Mouse (Mus musculus): Measurements from ENCODE around the gene Zbtb41. TPM values are rescaled to one million over a fixed set of nuclear protein-coding genes. Genes with fewer than 3 reads are reported as not detected.

The Zbtb41 gene
- polyA plus RNA-seq, 1 experiment from 2014 or later = 17.3 TPM

DNA sequence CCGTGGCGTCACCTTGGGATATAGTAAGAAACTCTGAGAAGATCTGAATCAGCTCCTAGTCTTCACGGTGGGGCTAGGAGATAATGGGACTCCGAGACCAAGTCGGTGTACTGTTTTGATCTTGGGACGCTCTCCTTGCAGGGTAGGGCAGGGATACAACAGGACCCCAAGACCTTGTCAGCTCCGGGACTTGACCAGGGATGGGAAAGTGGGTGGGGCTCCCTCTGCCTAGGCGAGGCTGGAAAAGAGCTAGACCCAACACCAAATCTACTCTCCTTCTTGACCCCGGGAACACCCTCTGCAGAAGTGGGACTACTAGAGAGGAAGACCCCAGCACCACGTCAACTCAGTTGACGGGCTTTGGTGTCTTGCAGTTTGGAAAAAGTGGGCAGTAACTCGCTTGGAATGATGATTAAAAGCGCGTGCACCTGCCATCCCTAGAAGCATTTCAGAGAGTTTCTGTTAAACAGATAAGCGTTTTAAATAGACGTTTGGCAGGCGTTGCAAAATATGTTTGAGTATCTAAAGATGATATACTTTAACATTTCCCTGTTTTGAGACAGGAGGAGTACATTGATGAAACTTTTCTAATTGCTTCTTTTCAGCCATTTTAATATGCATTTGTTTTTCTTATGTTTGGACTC, 33.3 kb downstream of the Zbtb41 start:
- no peak overlapping the region for H3K27ac ChIP-seq (ENCODE audit: low read length)
- H3K4me2 ChIP-seq (ENCODE audit: low read length) = peak overlapping the region; percentile 93
- WGBS = 3% methylated on average over 17 of the region's 17 CpGs
- H3K9ac ChIP-seq (replicated peaks; ENCODE audit: low read depth, low read length) = peak overlapping the region; percentile 49
- no peaks in the 10 kb centered on the region for H3K36me3 ChIP-seq (ENCODE audit: control insufficient read depth, insufficient read depth)
- H3K4me3 ChIP-seq (replicated peaks; ENCODE audit: low read length) = peak overlapping the region; percentile 72
- H3K27me3 ChIP-seq (replicated peaks; ENCODE audit: control insufficient read depth, insufficient read depth, low read length) = no peaks in the 10 kb centered on the region
- H3K9me3 ChIP-seq (ENCODE audit: control insufficient read depth, low read length) = no peaks in the 10 kb centered on the region
- H3K4me1 ChIP-seq (replicated peaks; ENCODE audit: control insufficient read depth, insufficient read depth, low read length) = peaks cover 13% of the 10 kb centered on the region
- peak; percentile 20 for ATAC-seq

DNA sequence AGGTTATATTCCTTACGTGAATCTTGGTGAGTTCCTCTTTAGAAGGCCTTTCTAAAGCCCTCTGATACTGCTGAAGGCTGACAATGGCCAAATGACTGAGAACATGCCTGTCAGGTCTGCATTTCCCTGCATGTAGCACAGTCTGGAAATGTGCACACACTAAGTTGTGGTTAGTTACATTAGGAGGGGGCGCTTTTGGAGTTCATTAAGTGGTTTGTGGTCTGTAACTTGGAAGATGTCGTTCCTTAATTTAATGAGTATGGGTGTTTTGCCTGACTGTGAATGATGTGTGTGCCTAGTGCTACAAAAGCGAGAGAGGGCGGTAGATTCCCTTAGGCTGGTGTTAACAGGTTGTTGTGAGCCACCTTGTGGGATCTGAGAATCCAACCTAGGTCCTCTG, 38.7 kb downstream of the Zbtb41 start:
- WGBS = 71% methylated on average over 5 of the region's 5 CpGs
- no peaks in the 10 kb centered on the region for H3K27me3 ChIP-seq (replicated peaks; ENCODE audit: control insufficient read depth, insufficient read depth, low read length)
- H3K4me2 ChIP-seq (ENCODE audit: low read length) = no peak overlapping the region

DNA sequence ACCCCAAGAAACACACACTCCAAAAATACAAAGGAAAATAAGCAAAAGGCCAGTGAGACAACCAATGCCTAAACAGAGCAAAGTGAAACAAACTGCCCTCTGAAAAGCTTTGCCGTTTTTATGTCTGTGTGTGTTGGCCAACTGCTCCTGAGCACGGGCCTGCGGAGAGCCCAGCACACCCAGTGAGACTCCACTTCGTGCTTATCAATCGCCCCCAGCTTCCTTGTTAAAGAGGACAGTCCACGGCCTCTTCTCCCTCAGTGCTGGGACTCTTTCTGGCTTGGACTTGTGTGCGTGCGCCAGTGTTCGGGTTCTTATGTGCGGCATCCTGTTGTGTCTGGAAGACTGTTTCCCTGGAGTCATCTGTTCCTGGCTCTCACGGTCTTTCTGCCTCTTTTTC, 43.8 kb downstream of the Zbtb41 start:
- Histone ChIP-seq H3K36me3 (ENCODE audit: control insufficient read depth, insufficient read depth) (no peaks in the 10 kb centered on the region), H3K4me2 (ENCODE audit: low read length) (no peak overlapping the region), H3K27me3 (replicated peaks; ENCODE audit: control insufficient read depth, insufficient read depth, low read length) (no peaks in the 10 kb centered on the region), H3K4me1 (replicated peaks; ENCODE audit: control insufficient read depth, insufficient read depth, low read length) (peaks cover 1% of the 10 kb centered on the region; the same call in 1 of the 2 replicates), H3K9ac (replicated peaks; ENCODE audit: low read depth, low read length) (no peak overlapping the region), H3K9me3 (ENCODE audit: control insufficient read depth, low read length) (no peaks in the 10 kb centered on the region), H3K4me3 (replicated peaks; ENCODE audit: low read length) (no peak overlapping the region), H3K27ac (ENCODE audit: low read length) (no peak overlapping the region)
- WGBS = 92% methylated on average over 11 of the region's 11 CpGs
- no peak for ATAC-seq

More for the DNA sequence above, 38.7 kb downstream of the Zbtb41 start:
- H3K27ac ChIP-seq (ENCODE audit: low read length) = no peak overlapping the region
- no peaks in the 10 kb centered on the region for H3K36me3 ChIP-seq (ENCODE audit: control insufficient read depth, insufficient read depth)
- H3K4me3 ChIP-seq (replicated peaks; ENCODE audit: low read length) = no peak overlapping the region
- peaks cover 7% of the 10 kb centered on the region for H3K4me1 ChIP-seq (replicated peaks; ENCODE audit: control insufficient read depth, insufficient read depth, low read length)
- H3K9ac ChIP-seq (replicated peaks; ENCODE audit: low read depth, low read length) = no peak overlapping the region
- ATAC-seq = no peak
- H3K9me3 ChIP-seq (ENCODE audit: control insufficient read depth, low read length) = no peaks in the 10 kb centered on the region

DNA sequence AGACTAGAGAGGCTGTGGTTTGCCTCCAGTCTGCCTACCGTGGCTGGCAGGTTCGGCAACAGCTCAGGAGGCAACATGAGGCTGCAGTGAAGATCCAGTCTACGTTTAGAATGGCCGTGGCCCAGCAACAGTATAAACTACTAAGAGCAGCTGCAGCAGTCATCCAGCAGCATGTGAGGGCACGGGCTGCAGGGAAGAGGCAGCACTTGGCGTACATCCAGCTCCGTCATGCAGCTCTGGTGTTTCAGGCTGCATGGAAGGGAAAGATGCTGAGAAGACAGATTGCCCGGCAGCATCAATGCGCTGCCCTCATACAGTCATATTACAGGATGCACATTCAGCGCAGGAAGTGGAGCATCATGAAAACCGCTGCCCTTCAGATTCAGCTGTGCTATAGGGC, 56.8 kb downstream of the Zbtb41 start:
- ATAC-seq = peak; percentile 45; the same call in 1 of the 2 replicates
- Histone ChIP-seq H3K36me3 (ENCODE audit: control insufficient read depth, insufficient read depth) (no peaks in the 10 kb centered on the region), H3K27me3 (replicated peaks; ENCODE audit: control insufficient read depth, insufficient read depth, low read length) (no peaks in the 10 kb centered on the region), H3K4me2 (ENCODE audit: low read length) (no peak overlapping the region), H3K27ac (ENCODE audit: low read length) (no peak overlapping the region), H3K4me1 (replicated peaks; ENCODE audit: control insufficient read depth, insufficient read depth, low read length) (no peaks in the 10 kb centered on the region), H3K9me3 (ENCODE audit: control insufficient read depth, low read length) (no peaks in the 10 kb centered on the region), H3K9ac (replicated peaks; ENCODE audit: low read depth, low read length) (no peak overlapping the region), H3K4me3 (replicated peaks; ENCODE audit: low read length) (no peak overlapping the region)
- 81% methylated on average over 11 of the region's 11 CpGs for WGBS

DNA sequence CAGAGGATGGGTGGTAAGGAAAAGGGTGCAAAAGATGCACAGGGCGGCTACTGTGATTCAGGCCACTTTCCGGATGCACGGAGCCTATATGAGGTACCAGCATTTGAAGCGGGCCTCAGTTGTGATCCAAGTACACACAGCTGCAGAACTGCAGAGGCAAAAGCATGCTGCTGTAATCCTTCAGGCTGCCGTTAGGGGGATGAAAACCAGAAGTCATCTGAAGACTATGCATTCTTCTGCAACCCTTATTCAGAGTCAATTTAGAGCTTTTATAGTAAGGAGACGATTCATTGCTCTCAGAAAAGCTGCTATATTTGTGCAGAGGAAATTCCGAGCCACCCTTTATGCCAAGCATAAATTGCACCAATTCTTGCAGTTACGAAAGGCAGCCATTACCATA, 58.2 kb downstream of the Zbtb41 start:
- no peak overlapping the region for H3K4me2 ChIP-seq (ENCODE audit: low read length)
- H3K9me3 ChIP-seq (ENCODE audit: control insufficient read depth, low read length) = no peaks in the 10 kb centered on the region
- no peaks in the 10 kb centered on the region for H3K4me1 ChIP-seq (replicated peaks; ENCODE audit: control insufficient read depth, insufficient read depth, low read length)
- no peak overlapping the region for H3K27ac ChIP-seq (ENCODE audit: low read length)
- ATAC-seq = no peak
- H3K27me3 ChIP-seq (replicated peaks; ENCODE audit: control insufficient read depth, insufficient read depth, low read length) = no peaks in the 10 kb centered on the region
- H3K36me3 ChIP-seq (ENCODE audit: control insufficient read depth, insufficient read depth) = no peaks in the 10 kb centered on the region
- 88% methylated on average over 8 of the region's 8 CpGs for WGBS
- no peak overlapping the region for H3K9ac ChIP-seq (replicated peaks; ENCODE audit: low read depth, low read length)
- no peak overlapping the region for H3K4me3 ChIP-seq (replicated peaks; ENCODE audit: low read length)

DNA sequence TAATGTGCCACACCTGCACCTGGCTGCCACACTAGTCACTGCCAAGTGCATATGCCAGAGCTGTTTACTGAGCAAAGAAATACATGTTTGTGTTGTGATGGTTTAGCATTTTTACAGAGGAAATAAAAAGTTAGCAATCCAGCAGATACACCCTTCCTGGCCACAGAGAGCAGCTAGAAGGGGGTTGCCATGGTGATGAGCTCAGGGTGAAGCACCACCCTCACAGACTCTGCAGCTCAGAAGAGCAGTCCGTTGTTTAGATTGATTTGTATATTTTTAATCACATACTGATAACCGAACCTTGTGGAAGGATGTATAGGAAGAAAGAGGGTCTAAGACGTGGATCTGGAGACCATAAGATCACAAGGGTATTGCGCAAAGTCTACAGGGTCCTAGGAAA, 59.1 kb downstream of the Zbtb41 start:
- WGBS = 92% methylated on average over 4 of the region's 4 CpGs
- Histone ChIP-seq H3K27me3 (replicated peaks; ENCODE audit: control insufficient read depth, insufficient read depth, low read length) (no peaks in the 10 kb centered on the region), H3K27ac (ENCODE audit: low read length) (no peak overlapping the region), H3K4me1 (replicated peaks; ENCODE audit: control insufficient read depth, insufficient read depth, low read length) (no peaks in the 10 kb centered on the region), H3K4me2 (ENCODE audit: low read length) (no peak overlapping the region), H3K9me3 (ENCODE audit: control insufficient read depth, low read length) (no peaks in the 10 kb centered on the region), H3K9ac (replicated peaks; ENCODE audit: low read depth, low read length) (no peak overlapping the region), H3K4me3 (replicated peaks; ENCODE audit: low read length) (no peak overlapping the region), H3K36me3 (ENCODE audit: control insufficient read depth, insufficient read depth) (no peaks in the 10 kb centered on the region)
- ATAC-seq = no peak

DNA sequence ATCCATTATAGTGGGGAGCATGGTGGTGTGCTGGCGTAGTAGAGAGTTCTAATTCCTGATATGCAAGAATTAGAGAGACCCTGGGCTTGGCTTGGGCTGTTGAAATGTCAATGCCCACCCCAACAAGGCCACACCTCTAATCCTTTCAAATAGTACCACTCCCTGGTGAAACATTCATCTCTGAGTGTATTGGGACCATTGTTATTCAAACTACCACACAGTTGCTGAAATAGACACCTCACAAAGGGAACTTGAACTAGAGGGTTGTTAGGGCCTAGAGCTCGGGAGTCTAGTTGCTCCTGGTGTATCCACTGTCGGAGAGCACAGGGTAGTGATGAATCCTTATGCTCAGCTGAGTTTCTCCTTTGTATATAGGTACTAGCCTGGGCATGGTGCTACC, 72.5 kb downstream of the Zbtb41 start:
- 73% methylated on average over 3 of the region's 3 CpGs for WGBS
- Histone ChIP-seq H3K4me2 (ENCODE audit: low read length) (no peak overlapping the region), H3K9me3 (ENCODE audit: control insufficient read depth, low read length) (no peaks in the 10 kb centered on the region), H3K27ac (ENCODE audit: low read length) (no peak overlapping the region), H3K27me3 (replicated peaks; ENCODE audit: control insufficient read depth, insufficient read depth, low read length) (no peaks in the 10 kb centered on the region), H3K4me1 (replicated peaks; ENCODE audit: control insufficient read depth, insufficient read depth, low read length) (no peaks in the 10 kb centered on the region), H3K9ac (replicated peaks; ENCODE audit: low read depth, low read length) (no peak overlapping the region), H3K4me3 (replicated peaks; ENCODE audit: low read length) (no peak overlapping the region), H3K36me3 (ENCODE audit: control insufficient read depth, insufficient read depth) (no peaks in the 10 kb centered on the region)
- no peak for ATAC-seq

GRCm38 (mm10) chr1:139495408-139495807, 73.3 kb downstream of the Zbtb41 start:
- ATAC-seq = no peak
- H3K4me3 ChIP-seq (replicated peaks; ENCODE audit: low read length) = no peak overlapping the region
- H3K9ac ChIP-seq (replicated peaks; ENCODE audit: low read depth, low read length) = no peak overlapping the region
- no peaks in the 10 kb centered on the region for H3K27me3 ChIP-seq (replicated peaks; ENCODE audit: control insufficient read depth, insufficient read depth, low read length)
- no peak overlapping the region for H3K4me2 ChIP-seq (ENCODE audit: low read length)
- no peaks in the 10 kb centered on the region for H3K36me3 ChIP-seq (ENCODE audit: control insufficient read depth, insufficient read depth)
- WGBS = 100% methylated on average over 2 of the region's 2 CpGs
- no peak overlapping the region for H3K27ac ChIP-seq (ENCODE audit: low read length)
- no peaks in the 10 kb centered on the region for H3K4me1 ChIP-seq (replicated peaks; ENCODE audit: control insufficient read depth, insufficient read depth, low read length)
- H3K9me3 ChIP-seq (ENCODE audit: control insufficient read depth, low read length) = no peaks in the 10 kb centered on the region

- Histone ChIP-seq H3K4me1 (replicated peaks; ENCODE audit: control insufficient read depth, insufficient read depth, low read length) (no peaks in the 10 kb centered on the region), H3K9me3 (ENCODE audit: control insufficient read depth, low read length) (no peaks in the 10 kb centered on the region), H3K27me3 (replicated peaks; ENCODE audit: control insufficient read depth, insufficient read depth, low read length) (no peaks in the 10 kb centered on the region), H3K9ac (replicated peaks; ENCODE audit: low read depth, low read length) (no peak overlapping the region), H3K4me3 (replicated peaks; ENCODE audit: low read length) (no peak overlapping the region), H3K36me3 (ENCODE audit: control insufficient read depth, insufficient read depth) (no peaks in the 10 kb centered on the region), H3K4me2 (ENCODE audit: low read length) (no peak overlapping the region), H3K27ac (ENCODE audit: low read length) (no peak overlapping the region)
- 92% methylated on average over 3 of the region's 3 CpGs for WGBS
- no peak for ATAC-seq
These were observed 74.1 kb downstream of the Zbtb41 start for GRCm38 (mm10) chr1:139496212-139496611.

- no peaks in the 10 kb centered on the region for H3K9me3 ChIP-seq (ENCODE audit: control insufficient read depth, low read length)
- no peak for ATAC-seq
- H3K4me2 ChIP-seq (ENCODE audit: low read length) = no peak overlapping the region
- no peaks in the 10 kb centered on the region for H3K4me1 ChIP-seq (replicated peaks; ENCODE audit: control insufficient read depth, insufficient read depth, low read length)
- H3K4me3 ChIP-seq (replicated peaks; ENCODE audit: low read length) = no peak overlapping the region
- no peaks in the 10 kb centered on the region for H3K36me3 ChIP-seq (ENCODE audit: control insufficient read depth, insufficient read depth)
- H3K9ac ChIP-seq (replicated peaks; ENCODE audit: low read depth, low read length) = no peak overlapping the region
- H3K27me3 ChIP-seq (replicated peaks; ENCODE audit: control insufficient read depth, insufficient read depth, low read length) = no peaks in the 10 kb centered on the region
- H3K27ac ChIP-seq (ENCODE audit: low read length) = no peak overlapping the region
These were observed 77.7 kb downstream of the Zbtb41 start for GRCm38 (mm10) chr1:139499751-139500150.

All from forebrain, embryonic 16.5 days (tissue).